Mouse (Mus musculus) forebrain, embryonic 14.5 days (tissue): Measurements from ENCODE around the gene Osm. TPM values are rescaled to one million over a fixed set of nuclear protein-coding genes. Genes with fewer than 3 reads are reported as not detected.

ENCODE experiments used
- ATAC-seq: fragments of 200-750 bp; cut with Nextera tagmentation; 2 replicates; pipeline ENCODE4 v1.8.0; 2017; ENCODE audit warnings: mild to moderate bottlenecking, moderate library complexity
- DNase-seq: peaks from one replicate; pipeline ENCODE4 v3.0.0-alpha.2; 2015; ENCODE audit warnings: low spot score
- H3K27ac ChIP-seq: fragments of 300-500 bp; sonication (generic); 2 replicates; pipeline ENCODE4 v1.5.1; 2014; ENCODE audit warnings: low read depth, mild to moderate bottlenecking, control low read depth, low read length, moderate library complexity
- H3K27me3 ChIP-seq: fragments of 300-500 bp; sonication (generic); replicated peaks from 2 replicates; pipeline ENCODE4 v1.6.1; 2014; ENCODE audit warnings: low read length, control low read depth, mixed read lengths; ENCODE audit not compliant: control insufficient read depth, insufficient read depth
- H3K36me3 ChIP-seq: fragments of 300-500 bp; sonication (generic); 2 replicates; pipeline ENCODE4 v1.6.1; 2014; ENCODE audit warnings: low read length, control low read depth; ENCODE audit not compliant: control insufficient read depth, insufficient read depth
- H3K4me1 ChIP-seq: fragments of 300-500 bp; sonication (generic); 2 replicates; pipeline ENCODE4 v1.6.1; 2014; ENCODE audit warnings: antibody characterized with exemption, low read length, control low read depth; ENCODE audit not compliant: control insufficient read depth, insufficient read depth
- H3K4me2 ChIP-seq: fragments of 300-500 bp; sonication (generic); 2 replicates; pipeline ENCODE4 v1.6.1; 2014; ENCODE audit warnings: mild to moderate bottlenecking, control low read depth, low read length
- H3K4me3 ChIP-seq: fragments of 300-500 bp; sonication (generic); 2 replicates; pipeline ENCODE4 v1.5.1; 2014; ENCODE audit warnings: low read depth, low read length, control low read depth
- H3K9ac ChIP-seq: fragments of 300-500 bp; sonication (generic); 2 replicates; pipeline ENCODE4 v1.6.1; 2014; ENCODE audit warnings: mild to moderate bottlenecking, low read length, control low read depth, moderate library complexity
- H3K9me3 ChIP-seq: fragments of 300-500 bp; sonication (generic); replicated peaks from 2 replicates; pipeline ENCODE4 v1.6.1; 2016; ENCODE audit warnings: low read length, control low read depth, mixed read lengths; ENCODE audit not compliant: control insufficient read depth
- WGBS: fragments of 180-500 bp; shearing (Covaris S2); extraction: QIAGEN DNeasy Blood & Tissue Kit; methylation state at CpG from one replicate; pipeline ENCODE4 v1.1.7; 2014; 5-methylcytosine and 5-hydroxymethylcytosine counted together
- polyA plus RNA-seq: library from polyadenylated mRNA; unstranded; fragments of >200 nt; fragmentation: Nextera tagmentation; extraction: Ambion mirVana; gene quantifications from 2 replicates; pipeline ENCODE4 v1.2.1, GENCODE M21; 2014

The Osm gene
- polyA plus RNA-seq, 1 experiment from 2014 or later: 0.14 TPM

DNA sequence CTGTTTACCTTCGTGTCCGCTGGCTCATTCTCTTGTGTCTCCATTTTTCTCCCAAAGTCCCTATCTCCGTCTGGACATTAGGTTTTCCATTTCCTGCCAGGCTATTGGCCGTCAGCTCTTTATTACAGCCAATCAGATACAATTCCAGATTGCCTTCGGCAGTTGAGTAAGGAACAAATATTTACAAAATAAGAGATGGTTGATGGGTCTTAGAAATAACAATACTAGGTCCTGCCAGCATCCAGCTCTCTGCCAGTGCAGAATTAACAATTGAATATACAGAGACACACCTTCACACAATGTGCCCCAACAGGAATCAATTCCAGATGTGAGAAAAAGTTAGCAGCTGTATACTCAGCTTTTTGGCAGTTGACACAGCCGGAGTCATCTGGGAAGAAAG, 9.9 kb downstream of the Osm start:
- Histone ChIP-seq H3K27ac (no peak overlapping the region), H3K36me3 (no peaks in the 10 kb centered on the region), H3K4me2 (no peak overlapping the region), H3K9ac (no peak overlapping the region), H3K4me1 (no peaks in the 10 kb centered on the region), H3K27me3 (no peaks in the 10 kb centered on the region), H3K9me3 (no peaks in the 10 kb centered on the region), H3K4me3 (no peak overlapping the region)
- DNase-seq (no peak), ATAC-seq (no peak)
- WGBS: 77% methylated on average over 6 of the region's 6 CpGs

GRCm38 (mm10) chr11:4246623-4247022, 10.4 kb downstream of the Osm start:
- Histone ChIP-seq H3K27ac (no peak overlapping the region), H3K9ac (no peak overlapping the region), H3K36me3 (no peaks in the 10 kb centered on the region), H3K4me1 (no peaks in the 10 kb centered on the region; the same call in 1 of the 2 replicates), H3K4me2 (no peak overlapping the region), H3K9me3 (no peaks in the 10 kb centered on the region), H3K4me3 (no peak overlapping the region), H3K27me3 (no peaks in the 10 kb centered on the region)
- DNase-seq: no peak
- 77% methylated on average over 4 of the region's 4 CpGs for WGBS
- ATAC-seq: no peak

DNA sequence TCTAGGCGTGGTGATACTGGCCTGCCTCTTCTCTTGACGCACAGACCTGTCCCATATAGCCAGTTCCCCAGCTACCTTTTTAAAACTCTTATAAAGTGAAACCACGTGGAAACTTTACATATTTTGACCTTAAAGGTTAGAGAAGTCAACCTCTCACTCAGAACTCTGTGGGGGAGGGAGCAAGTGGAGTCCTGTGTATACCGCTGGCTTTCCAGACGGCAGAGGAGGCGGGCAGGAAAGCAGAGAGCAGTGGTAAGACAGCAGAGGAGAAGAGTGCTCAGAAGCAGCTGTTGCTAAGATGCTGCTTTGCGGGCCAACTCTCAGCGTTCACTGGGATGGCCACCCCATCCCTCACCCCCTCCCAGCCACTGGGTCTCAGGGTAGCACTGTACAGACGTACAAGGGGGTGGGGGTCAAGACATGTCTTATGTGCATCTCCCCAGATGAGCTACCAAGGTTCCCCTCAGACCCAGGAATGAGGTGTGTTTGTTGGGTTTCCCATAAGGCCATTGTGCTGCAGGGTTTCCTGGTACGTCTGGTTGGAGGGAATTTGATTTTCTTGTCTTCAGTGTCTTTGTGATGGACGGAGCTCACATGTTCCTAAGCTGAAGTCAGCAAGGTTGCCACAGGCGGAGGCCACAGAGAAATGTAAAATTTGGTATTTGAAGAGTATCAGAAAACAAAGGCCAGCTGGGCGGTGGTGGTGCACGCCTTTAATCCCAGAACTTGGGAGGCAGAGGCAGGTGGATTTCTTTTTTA, 11.2 kb downstream of the Osm start:
- no peaks in the 10 kb centered on the region for H3K36me3 ChIP-seq
- DNase-seq: no peak

GRCm38 (mm10) chr11:4249151-4249550, 12.9 kb downstream of the Osm start:
- no peak overlapping the region for H3K9ac ChIP-seq
- 90% methylated on average over 3 of the region's 3 CpGs for WGBS
- H3K36me3 ChIP-seq: no peaks in the 10 kb centered on the region
- no peaks in the 10 kb centered on the region for H3K27me3 ChIP-seq
- H3K4me1 ChIP-seq: no peaks in the 10 kb centered on the region; the same call in 1 of the 2 replicates
- H3K4me3 ChIP-seq: no peak overlapping the region
- no peak overlapping the region for H3K27ac ChIP-seq
- H3K9me3 ChIP-seq: no peaks in the 10 kb centered on the region
- ATAC-seq: no peak
- no peak for DNase-seq
- no peak overlapping the region for H3K4me2 ChIP-seq

More for the DNA sequence above, 11.2 kb downstream of the Osm start:
- Histone ChIP-seq H3K4me1 (no peaks in the 10 kb centered on the region; the same call in 1 of the 2 replicates), H3K9ac (no peak overlapping the region), H3K27me3 (no peaks in the 10 kb centered on the region), H3K9me3 (no peaks in the 10 kb centered on the region), H3K4me3 (no peak overlapping the region), H3K4me2 (no peak overlapping the region), H3K27ac (no peak overlapping the region)
- no peak for ATAC-seq
- WGBS: 79% methylated on average over 14 of the region's 14 CpGs

DNA sequence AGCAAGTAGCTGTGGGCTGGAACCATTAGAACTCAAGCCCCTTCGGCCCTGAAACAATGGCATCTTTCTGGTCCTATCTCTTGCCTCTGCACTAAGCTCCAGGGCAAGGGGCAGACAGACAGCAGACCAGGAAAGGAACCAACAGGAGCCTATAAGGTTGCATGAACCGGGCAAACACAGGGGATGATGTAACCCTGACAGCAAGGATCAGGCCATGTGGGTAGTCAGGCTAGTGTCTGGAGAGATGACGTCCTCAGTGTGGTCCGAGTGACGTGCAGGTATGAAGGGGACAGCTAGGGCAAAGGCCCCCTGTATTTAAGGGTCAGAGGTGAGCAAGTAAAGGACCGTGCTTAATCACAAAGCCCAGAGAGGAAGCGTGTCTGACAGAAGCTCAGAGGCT, 14.1 kb downstream of the Osm start:
- H3K9me3 ChIP-seq: no peaks in the 10 kb centered on the region
- H3K27ac ChIP-seq: no peak overlapping the region
- no peak overlapping the region for H3K4me3 ChIP-seq
- ATAC-seq (no peak), DNase-seq (no peak)
- H3K36me3 ChIP-seq: no peaks in the 10 kb centered on the region
- WGBS: 91% methylated on average over 7 of the region's 7 CpGs
- no peaks in the 10 kb centered on the region; the same call in 1 of the 2 replicates for H3K4me1 ChIP-seq
- no peaks in the 10 kb centered on the region for H3K27me3 ChIP-seq
- no peak overlapping the region for H3K4me2 ChIP-seq
- H3K9ac ChIP-seq: no peak overlapping the region

DNA sequence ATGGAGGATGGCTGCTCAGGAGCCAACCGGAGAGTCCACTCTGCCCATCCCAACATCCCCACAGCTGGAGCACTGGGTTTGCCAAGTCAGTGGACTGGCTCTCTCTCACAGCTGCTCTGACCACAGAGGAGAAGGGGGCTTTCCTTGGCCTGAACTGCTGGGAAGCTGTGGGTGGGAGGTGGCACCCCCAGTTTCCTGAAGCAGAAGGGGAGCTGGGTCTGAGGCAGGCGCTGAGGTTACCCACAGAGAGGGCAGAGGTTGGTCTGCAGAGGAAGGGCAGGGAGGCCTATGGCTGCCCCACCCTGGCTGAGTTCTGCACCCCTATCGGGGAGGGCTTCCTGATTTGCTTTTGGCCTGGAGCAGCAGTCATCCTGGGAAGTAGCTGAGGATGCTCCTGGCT, 15.2 kb downstream of the Osm start:
- Histone ChIP-seq H3K4me2 (no peak overlapping the region), H3K36me3 (no peaks in the 10 kb centered on the region), H3K9me3 (no peaks in the 10 kb centered on the region)

GRCm38 (mm10) chr11:4252886-4253285, 16.7 kb downstream of the Osm start:
- Histone ChIP-seq H3K9ac (no peak overlapping the region), H3K4me2 (no peak overlapping the region), H3K4me3 (no peak overlapping the region), H3K9me3 (no peaks in the 10 kb centered on the region), H3K36me3 (no peaks in the 10 kb centered on the region), H3K27ac (no peak overlapping the region), H3K4me1 (no peaks in the 10 kb centered on the region; the same call in 1 of the 2 replicates), H3K27me3 (no peaks in the 10 kb centered on the region)
- DNase-seq: no peak
- ATAC-seq: no peak
- WGBS: 60% methylated on average over 2 of the region's 2 CpGs

More for the DNA sequence above, 15.2 kb downstream of the Osm start:
- Histone ChIP-seq H3K27ac (no peak overlapping the region), H3K9ac (no peak overlapping the region), H3K27me3 (no peaks in the 10 kb centered on the region), H3K4me1 (no peaks in the 10 kb centered on the region; the same call in 1 of the 2 replicates), H3K4me3 (no peak overlapping the region)
- ATAC-seq (no peak), DNase-seq (no peak)
- 81% methylated on average over 3 of the region's 3 CpGs for WGBS

GRCm38 (mm10) chr11:4256846-4257607, 20.8 kb downstream of the Osm start, which contains the start of gene Lif:
Gene Lif, plus strand, starts transcription at chr11:4257557.
- no peak for ATAC-seq
- peaks cover 8% of the 10 kb centered on the region for H3K4me1 ChIP-seq
- no peaks in the 10 kb centered on the region for H3K36me3 ChIP-seq
- H3K4me3 ChIP-seq: no peak within 1 kb of the TSS
- H3K9ac ChIP-seq: no peak within 1 kb of the TSS
- no peak within 1 kb of the TSS for H3K4me2 ChIP-seq
- no peaks in the 10 kb centered on the region for H3K27me3 ChIP-seq
- no peak within 1 kb of the TSS for H3K27ac ChIP-seq
- no peaks in the 10 kb centered on the region for H3K9me3 ChIP-seq
- WGBS: 65% methylated on average over 11 of the region's 11 CpGs
- DNase-seq: no peak

GRCm38 (mm10) chr11:4257756-4258155, 21.5 kb downstream of the Osm start:
- H3K4me2 ChIP-seq: no peak overlapping the region
- DNase-seq: no peak
- 56% methylated on average over 5 of the region's 5 CpGs for WGBS
- H3K27ac ChIP-seq: no peak overlapping the region
- no peak overlapping the region for H3K4me3 ChIP-seq
- H3K36me3 ChIP-seq: no peaks in the 10 kb centered on the region
- H3K27me3 ChIP-seq: no peaks in the 10 kb centered on the region
- ATAC-seq: no peak
- H3K9me3 ChIP-seq: no peaks in the 10 kb centered on the region
- H3K9ac ChIP-seq: no peak overlapping the region
- H3K4me1 ChIP-seq: peaks cover 11% of the 10 kb centered on the region
